Mouse (Mus musculus): ENCODE data around the gene Npnt. TPM values are rescaled to one million over a fixed set of nuclear protein-coding genes. Genes with fewer than 3 reads are reported as not detected.

Npnt gene
- total RNA-seq, 2 experiments from 2014 or later, result 65.7 to 90.7 TPM

GRCm38 (mm10) chr3:132902206-132902605 lies 47.9 kb downstream of the Npnt start:
- intact Hi-C loops (cut with DNase I), result no loop called here
- DNase-seq (ENCODE audit: low spot score in 2 of 2), result no peak

GRCm38 (mm10) chr3:132897891-132898290 lies 52.2 kb downstream of the Npnt start:
- no peak for DNase-seq (ENCODE audit: low spot score in 2 of 2)
- intact Hi-C loops (cut with DNase I), result loop anchor here (5.0 kb wide), 1 partner anchor 49 kb away; no protein-coding TSS in a partner anchor

- intact Hi-C loops (cut with DNase I), result loop anchor here (5.0 kb wide), 1 partner anchor 50 kb away; no protein-coding TSS in a partner anchor
- DNase-seq (ENCODE audit: low spot score in 2 of 2), result no peak
These were observed 52.7 kb downstream of the Npnt start for GRCm38 (mm10) chr3:132897390-132897789.

- intact Hi-C loops (cut with DNase I), result no loop called here
- no peak for DNase-seq (ENCODE audit: low spot score in 2 of 2)
These were observed 56.0 kb downstream of the Npnt start for GRCm38 (mm10) chr3:132894086-132894485.

- intact Hi-C loops (cut with DNase I), result no loop called here
These were observed 56.4 kb downstream of the Npnt start for GRCm38 (mm10) chr3:132893676-132894075.

GRCm38 (mm10) chr3:132893044-132893443 lies 57.0 kb downstream of the Npnt start:
- no peak for DNase-seq (ENCODE audit: low spot score in 2 of 2)
- intact Hi-C loops (cut with DNase I), result no loop called here

More at GRCm38 (mm10) chr3:132893676-132894075, 56.4 kb downstream of the Npnt start:
- no peak for DNase-seq (ENCODE audit: low spot score in 2 of 2)

- intact Hi-C loops (cut with DNase I), result no loop called here
- no peak for DNase-seq (ENCODE audit: low spot score in 2 of 2)
These were observed 57.6 kb downstream of the Npnt start for GRCm38 (mm10) chr3:132892481-132892880.

GRCm38 (mm10) chr3:132887074-132887848 lies 62.8 kb downstream of the Npnt start:
- no peak for DNase-seq (ENCODE audit: low spot score in 2 of 2)
- intact Hi-C loops (cut with DNase I), result no loop called here

- intact Hi-C loops (cut with DNase I), result no loop called here
These were observed 63.6 kb downstream of the Npnt start for GRCm38 (mm10) chr3:132886419-132887050.

GRCm38 (mm10) chr3:132884459-132884858 lies 65.6 kb downstream of the Npnt start:
- DNase-seq (ENCODE audit: low spot score in 2 of 2), result no peak
- intact Hi-C loops (cut with DNase I), result no loop called here

More at GRCm38 (mm10) chr3:132886419-132887050, 63.6 kb downstream of the Npnt start:
- DNase-seq (ENCODE audit: low spot score in 2 of 2), result no peak

- DNase-seq (ENCODE audit: low spot score in 2 of 2), result no peak
- intact Hi-C loops (cut with DNase I), result no loop called here
These were observed 66.8 kb downstream of the Npnt start for GRCm38 (mm10) chr3:132883256-132883655.

GRCm38 (mm10) chr3:132880826-132881225 lies 69.3 kb downstream of the Npnt start:
- intact Hi-C loops (cut with DNase I), result no loop called here
- peak in 1 of 2 experiments; percentile 27 for DNase-seq (ENCODE audit: low spot score in 2 of 2)

- intact Hi-C loops (cut with DNase I), result no loop called here
- DNase-seq (ENCODE audit: low spot score in 2 of 2), result no peak
These were observed 69.7 kb downstream of the Npnt start for GRCm38 (mm10) chr3:132880361-132880760.

GRCm38 (mm10) chr3:132876933-132877676 lies 73.0 kb downstream of the Npnt start:
- intact Hi-C loops (cut with DNase I), result no loop called here
- no peak for DNase-seq (ENCODE audit: low spot score in 2 of 2)

- intact Hi-C loops (cut with DNase I), result no loop called here
These were observed 73.9 kb downstream of the Npnt start for GRCm38 (mm10) chr3:132876011-132876708.

GRCm38 (mm10) chr3:132873251-132873650 lies 76.8 kb downstream of the Npnt start:
- no peak for DNase-seq (ENCODE audit: low spot score in 2 of 2)
- intact Hi-C loops (cut with DNase I), result no loop called here

More at GRCm38 (mm10) chr3:132876011-132876708, 73.9 kb downstream of the Npnt start:
- no peak for DNase-seq (ENCODE audit: low spot score in 2 of 2)

- DNase-seq (ENCODE audit: low spot score in 2 of 2), result no peak
- intact Hi-C loops (cut with DNase I), result no loop called here
These were observed 78.7 kb downstream of the Npnt start for GRCm38 (mm10) chr3:132871318-132871904.

GRCm38 (mm10) chr3:132870079-132870478 lies 80.0 kb downstream of the Npnt start:
- intact Hi-C loops (cut with DNase I), result no loop called here
- DNase-seq (ENCODE audit: low spot score in 2 of 2), result peak in 1 of 2 experiments; percentile 15

- intact Hi-C loops (cut with DNase I), result no loop called here
- DNase-seq (ENCODE audit: low spot score in 2 of 2), result no peak
These were observed 81.3 kb downstream of the Npnt start for GRCm38 (mm10) chr3:132868838-132869237.

Measured in left cerebral cortex, postnatal 14 days (tissue).